Mouse (Mus musculus): ENCODE measurements at regions not wholly inside any gene's neighbourhood (a gene's known extent, or its start where the extent isn't known, plus 50 kb on each side); places are given as distances from the start of the nearest gene placed in this dataset.
A peak's percentile ranks its signal among the peaks of the same experiment; 100 is the strongest.

- ATAC-seq (no peak), DNase-seq (no peak)
- Histone ChIP-seq H3K9me3 (ENCODE audit: low read length) (no peaks in the 10 kb centered on the region), H3K4me3 (ENCODE audit: low read depth, low read length) (no peak overlapping the region), H3K4me2 (ENCODE audit: low read depth) (no peak overlapping the region), H3K4me1 (ENCODE audit: insufficient read depth) (no peaks in the 10 kb centered on the region), H3K36me3 (ENCODE audit: insufficient read depth) (no peaks in the 10 kb centered on the region), H3K9ac (no peak overlapping the region), H3K27me3 (ENCODE audit: insufficient read depth, low read length) (no peaks in the 10 kb centered on the region), H3K27ac (ENCODE audit: low read depth, low read length) (no peak overlapping the region)
- no peak for TF ChIP-seq CTCF (IDR thresholded peaks at IDR 0.05; ENCODE audit: low read depth)
- 98% methylated on average over 3 of the region's 3 CpGs for WGBS
Observed at GRCm38 (mm10) chr8:10720398-10720797, 287.9 kb downstream of the Irs2 start.

GRCm38 (mm10) chr8:10719411-10719810, 288.8 kb downstream of the Irs2 start:
- no peak for DNase-seq
- no peak for ATAC-seq
- no peaks in the 10 kb centered on the region for H3K36me3 ChIP-seq (ENCODE audit: insufficient read depth)
- TF ChIP-seq CTCF (IDR thresholded peaks at IDR 0.05; ENCODE audit: low read depth) = no peak
- H3K9me3 ChIP-seq (ENCODE audit: low read length) = no peaks in the 10 kb centered on the region
- no peak overlapping the region for H3K4me2 ChIP-seq (ENCODE audit: low read depth)
- H3K4me3 ChIP-seq (ENCODE audit: low read depth, low read length) = no peak overlapping the region
- H3K27ac ChIP-seq (ENCODE audit: low read depth, low read length) = no peak overlapping the region
- WGBS = 95% methylated on average over 6 of the region's 6 CpGs
- no peaks in the 10 kb centered on the region for H3K4me1 ChIP-seq (ENCODE audit: insufficient read depth)
- no peak overlapping the region for H3K9ac ChIP-seq
- H3K27me3 ChIP-seq (ENCODE audit: insufficient read depth, low read length) = no peaks in the 10 kb centered on the region

GRCm38 (mm10) chr8:10717297-10717696, 291.0 kb downstream of the Irs2 start:
- H3K4me2 ChIP-seq (ENCODE audit: low read depth) = no peak overlapping the region
- no peak for DNase-seq
- no peaks in the 10 kb centered on the region for H3K27me3 ChIP-seq (ENCODE audit: insufficient read depth, low read length)
- no peak overlapping the region for H3K27ac ChIP-seq (ENCODE audit: low read depth, low read length)
- no peaks in the 10 kb centered on the region for H3K4me1 ChIP-seq (ENCODE audit: insufficient read depth)
- no peak overlapping the region for H3K4me3 ChIP-seq (ENCODE audit: low read depth, low read length)
- no peak for ATAC-seq
- H3K36me3 ChIP-seq (ENCODE audit: insufficient read depth) = no peaks in the 10 kb centered on the region
- H3K9ac ChIP-seq = no peak overlapping the region
- H3K9me3 ChIP-seq (ENCODE audit: low read length) = no peaks in the 10 kb centered on the region
- 78% methylated on average over 8 of the region's 8 CpGs for WGBS
- TF ChIP-seq CTCF (IDR thresholded peaks at IDR 0.05; ENCODE audit: low read depth) = no peak

DNA sequence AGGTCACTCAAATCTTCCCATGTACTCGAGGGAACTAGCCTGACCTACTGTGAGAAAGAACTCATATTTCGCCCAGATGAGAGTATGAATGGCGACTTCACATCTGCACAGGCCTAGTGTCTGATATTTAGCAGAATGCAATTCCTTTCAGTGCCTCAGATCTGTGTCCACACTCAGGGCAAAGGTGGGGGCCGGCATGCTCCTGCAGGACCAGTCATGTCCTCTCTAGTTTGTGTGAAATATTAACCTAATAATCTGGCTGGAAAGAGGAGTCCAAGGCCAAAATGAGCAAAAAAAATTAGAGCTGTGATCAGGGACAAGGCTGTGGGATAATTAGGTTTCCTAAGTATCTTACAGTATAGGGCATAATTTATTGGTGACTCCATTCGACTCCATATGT, 292.1 kb downstream of the Irs2 start:
- H3K4me1 ChIP-seq (ENCODE audit: insufficient read depth) = no peaks in the 10 kb centered on the region
- H3K27ac ChIP-seq (ENCODE audit: low read depth, low read length) = no peak overlapping the region
- H3K4me2 ChIP-seq (ENCODE audit: low read depth) = no peak overlapping the region
- TF ChIP-seq CTCF (IDR thresholded peaks at IDR 0.05; ENCODE audit: low read depth) = no peak
- no peak overlapping the region for H3K9ac ChIP-seq
- ATAC-seq = no peak
- 84% methylated on average over 5 of the region's 5 CpGs for WGBS
- no peak overlapping the region for H3K4me3 ChIP-seq (ENCODE audit: low read depth, low read length)
- H3K27me3 ChIP-seq (ENCODE audit: insufficient read depth, low read length) = no peaks in the 10 kb centered on the region
- no peaks in the 10 kb centered on the region for H3K9me3 ChIP-seq (ENCODE audit: low read length)
- no peak for DNase-seq
- H3K36me3 ChIP-seq (ENCODE audit: insufficient read depth) = no peaks in the 10 kb centered on the region

DNA sequence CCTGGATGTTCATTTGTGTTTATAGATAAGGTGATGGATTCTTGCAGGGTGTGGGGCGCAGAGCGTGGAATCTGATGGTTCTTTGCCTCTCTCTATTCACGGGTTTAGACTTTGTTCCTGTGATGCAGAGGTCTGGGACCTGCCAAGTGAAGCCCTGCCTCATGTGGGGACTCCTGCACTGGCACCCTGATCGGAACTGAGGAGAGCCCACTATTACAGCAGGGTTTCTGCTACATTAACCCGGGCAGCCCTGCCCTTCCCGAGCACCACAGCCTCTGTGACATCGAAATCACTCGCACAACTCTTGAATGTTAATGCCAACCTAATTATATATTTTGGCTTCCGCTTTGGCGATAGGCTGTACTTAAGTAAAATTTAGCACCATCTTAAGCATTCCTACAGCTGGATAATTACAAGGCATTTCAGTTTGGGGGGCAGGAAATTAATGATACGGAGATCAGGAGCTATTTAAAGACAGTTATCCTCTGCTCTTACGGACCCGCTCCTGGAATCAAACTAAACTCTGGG, 294.7 kb downstream of the Irs2 start:
- no peak overlapping the region for H3K4me2 ChIP-seq (ENCODE audit: low read depth)
- H3K4me1 ChIP-seq (ENCODE audit: insufficient read depth) = no peaks in the 10 kb centered on the region
- WGBS = 57% methylated on average over 13 of the region's 13 CpGs
- H3K9me3 ChIP-seq (ENCODE audit: low read length) = no peaks in the 10 kb centered on the region
- H3K27ac ChIP-seq (ENCODE audit: low read depth, low read length) = no peak overlapping the region
- H3K4me3 ChIP-seq (ENCODE audit: low read depth, low read length) = no peak overlapping the region
- DNase-seq (no peak), ATAC-seq (peak; percentile 23)
- H3K27me3 ChIP-seq (ENCODE audit: insufficient read depth, low read length) = no peaks in the 10 kb centered on the region
- H3K9ac ChIP-seq = no peak overlapping the region
- no peak for TF ChIP-seq CTCF (IDR thresholded peaks at IDR 0.05; ENCODE audit: low read depth)
- H3K36me3 ChIP-seq (ENCODE audit: insufficient read depth) = no peaks in the 10 kb centered on the region

DNA sequence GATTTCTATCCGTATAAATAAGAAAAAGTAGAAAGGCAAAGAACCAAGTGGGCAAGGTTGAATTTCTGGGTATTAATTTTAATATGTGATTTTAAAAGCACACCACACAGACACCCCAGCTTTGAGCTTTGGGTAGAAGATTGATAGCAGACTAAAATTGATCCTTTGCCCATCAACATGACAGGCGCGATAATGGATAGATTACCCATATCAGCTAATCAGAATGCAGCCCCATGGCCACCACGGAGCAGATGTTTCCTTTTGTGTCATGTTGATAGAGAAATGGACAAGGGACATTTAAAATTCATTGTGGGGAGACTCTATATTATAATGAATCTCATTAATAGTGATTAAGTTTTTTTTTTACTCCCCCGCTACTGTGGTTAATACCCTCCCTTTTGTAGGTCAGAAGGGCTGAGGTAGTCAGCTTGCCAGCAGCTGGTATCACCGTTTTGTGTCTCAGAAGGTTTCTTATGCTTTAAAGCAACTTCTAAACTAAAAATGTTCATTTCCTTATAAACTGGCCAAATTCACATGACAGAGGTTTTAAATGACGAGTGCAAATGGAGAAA, 296.1 kb downstream of the Irs2 start:
- WGBS = 63% methylated on average over 7 of the region's 7 CpGs
- no peak overlapping the region for H3K4me2 ChIP-seq (ENCODE audit: low read depth)
- no peaks in the 10 kb centered on the region for H3K36me3 ChIP-seq (ENCODE audit: insufficient read depth)
- no peak overlapping the region for H3K9ac ChIP-seq
- DNase-seq (no peak), ATAC-seq (no peak)
- no peaks in the 10 kb centered on the region for H3K4me1 ChIP-seq (ENCODE audit: insufficient read depth)
- no peak for TF ChIP-seq CTCF (IDR thresholded peaks at IDR 0.05; ENCODE audit: low read depth)
- H3K9me3 ChIP-seq (ENCODE audit: low read length) = no peaks in the 10 kb centered on the region
- H3K27ac ChIP-seq (ENCODE audit: low read depth, low read length) = no peak overlapping the region
- H3K4me3 ChIP-seq (ENCODE audit: low read depth, low read length) = no peak overlapping the region
- no peaks in the 10 kb centered on the region for H3K27me3 ChIP-seq (ENCODE audit: insufficient read depth, low read length)

DNA sequence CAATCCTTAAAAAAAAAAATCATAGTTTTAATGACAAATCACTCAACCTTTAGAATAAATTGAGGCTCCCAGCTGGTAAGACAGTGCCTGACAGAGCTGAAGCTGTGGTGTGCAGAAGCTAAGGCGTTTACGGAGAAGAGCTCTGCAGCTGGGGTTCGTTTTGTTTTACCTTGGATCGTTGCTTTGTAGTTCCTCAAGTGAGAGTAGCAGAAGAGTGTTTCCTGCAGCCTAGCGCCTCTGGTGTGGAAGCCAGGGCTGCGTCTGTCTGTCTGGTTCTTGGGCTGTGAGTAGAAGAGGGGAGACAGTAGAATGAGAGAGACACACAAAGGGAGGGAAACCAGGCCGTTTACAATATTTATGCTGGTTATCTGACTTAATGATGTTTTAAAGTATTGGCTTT, 296.8 kb downstream of the Irs2 start:
- no peaks in the 10 kb centered on the region for H3K4me1 ChIP-seq (ENCODE audit: insufficient read depth)
- H3K36me3 ChIP-seq (ENCODE audit: insufficient read depth) = no peaks in the 10 kb centered on the region
- no peak overlapping the region for H3K4me3 ChIP-seq (ENCODE audit: low read depth, low read length)
- no peaks in the 10 kb centered on the region for H3K27me3 ChIP-seq (ENCODE audit: insufficient read depth, low read length)
- WGBS = 73% methylated on average over 7 of the region's 7 CpGs
- no peak overlapping the region for H3K9ac ChIP-seq
- no peak for TF ChIP-seq CTCF (IDR thresholded peaks at IDR 0.05; ENCODE audit: low read depth)
- no peak overlapping the region for H3K4me2 ChIP-seq (ENCODE audit: low read depth)
- H3K9me3 ChIP-seq (ENCODE audit: low read length) = no peaks in the 10 kb centered on the region
- no peak overlapping the region for H3K27ac ChIP-seq (ENCODE audit: low read depth, low read length)
- DNase-seq (no peak), ATAC-seq (no peak)

Data from forebrain, postnatal 0 days (tissue).